Mouse (Mus musculus): ENCODE measurements around the gene Kctd11. TPM values are rescaled to one million over a fixed set of nuclear protein-coding genes. Genes with fewer than 3 reads are reported as not detected.
A peak's percentile ranks its signal among the peaks of the same experiment; 100 is the strongest.

The Kctd11 gene
- total and polyA plus RNA-seq, 3 experiments = 1.8 to 3.9 (median 2.1) TPM

GRCm38 (mm10) chr11:69880506-69880852 is 727 bp downstream of the Kctd11 start:
- peaks cover 17 to 54% of the 10 kb centered on the region in 2 experiments for H3K36me3 ChIP-seq (replicated peaks in 1 of 2; ENCODE audit: control insufficient read depth in 1 of 2, insufficient read depth in 1 of 2, low read length in 1 of 2)
- peak overlapping the region; percentile 41 for H3K4me2 ChIP-seq (ENCODE audit: insufficient read depth, low read depth, poor library complexity, severe bottlenecking)
- H3K9me3 ChIP-seq (replicated peaks; ENCODE audit: low read length) = peaks cover 10% of the 10 kb centered on the region
- no peaks in the 10 kb centered on the region for H3K79me2 ChIP-seq (replicated peaks; ENCODE audit: control insufficient read depth, extremely low read depth, insufficient read depth, poor library complexity, severe bottlenecking)
- dilution Hi-C loops (cut with MboI; ENCODE audit: extremely low pct_ligation_motif_present, extremely low pct_unique_long_range_greater_than_20kb, low sequenced_read_pairs) = no loop called here
- TF ChIP-seq EP300 (IDR thresholded peaks at IDR 0.05; ENCODE audit: low read length) (no peak), UBTF (IDR thresholded peaks at IDR 0.05; ENCODE audit: low read depth, low read length) (no peak; the same call in 1 of the 2 replicates), RAD21 (IDR thresholded peaks at IDR 0.05; ENCODE audit: low read depth, low read length) (peak; percentile 64), USF1 (IDR thresholded peaks at IDR 0.05; ENCODE audit: low read depth, low read length) (no peak; the same call in 1 of the 2 replicates), KAT2A (IDR thresholded peaks at IDR 0.05; ENCODE audit: insufficient replicate concordance, low read length) (no peak), CHD1 (IDR thresholded peaks at IDR 0.05; ENCODE audit: low read depth, low read length) (no peak), CHD2 (IDR thresholded peaks at IDR 0.05; ENCODE audit: low read length) (peak; percentile 41; the same call in 1 of the 2 replicates), MAX (IDR thresholded peaks at IDR 0.05; ENCODE audit: low read length) (no peak), ZC3H11A (IDR thresholded peaks at IDR 0.05; ENCODE audit: low read depth, low read length) (no peak), MYC (IDR thresholded peaks at IDR 0.05; ENCODE audit: low read depth, low read length) (peak; percentile 73), BHLHE40 (IDR thresholded peaks at IDR 0.05; ENCODE audit: low read depth, low read length) (no peak), IRF4 (IDR thresholded peaks at IDR 0.05; ENCODE audit: low read depth, low read length) (peak; percentile 21; the same call in 1 of the 2 replicates), TBP (conservative IDR thresholded peaks at IDR 0.05; ENCODE audit: low read depth, low read length) (no peak), MEF2A (IDR thresholded peaks at IDR 0.05; ENCODE audit: borderline replicate concordance, low read depth, low read length) (peak; percentile 13; the same call in 1 of the 2 replicates), RCOR1 (conservative IDR thresholded peaks at IDR 0.05; ENCODE audit: low read depth, low read length) (no peak), JUND (conservative IDR thresholded peaks at IDR 0.05; ENCODE audit: low read depth, low read length) (no peak; the same call in 1 of the 2 replicates), ELF1 (IDR thresholded peaks at IDR 0.05; ENCODE audit: low read depth, low read length) (no peak), MAFK (IDR thresholded peaks at IDR 0.05; ENCODE audit: insufficient replicate concordance, low read length) (peak; percentile 99), ZNF384 (IDR thresholded peaks at IDR 0.05; ENCODE audit: low read depth, low read length) (no peak), CTCF (conservative IDR thresholded peaks at IDR 0.05 in 1 of 2, IDR thresholded peaks at IDR 0.05 in 1 of 2; ENCODE audit: low read depth in 2 of 2, low read length in 2 of 2) (peak; percentile 89 to 92), POLR2A (IDR thresholded peaks at IDR 0.05; ENCODE audit: low read depth, low read length) (no peak), ETS1 (conservative IDR thresholded peaks at IDR 0.05; ENCODE audit: low read depth, low read length) (no peak), SMC3 (IDR thresholded peaks at IDR 0.05; ENCODE audit: low read depth, low read length) (peak; percentile 93), SIN3A (IDR thresholded peaks at IDR 0.05; ENCODE audit: low read length) (peak; percentile 62), MAZ (IDR thresholded peaks at IDR 0.05; ENCODE audit: low read depth, low read length) (no peak), PAX5 (IDR thresholded peaks at IDR 0.05; ENCODE audit: low read length) (no peak), USF2 (conservative IDR thresholded peaks at IDR 0.05; ENCODE audit: low read depth, low read length) (no peak), HCFC1 (IDR thresholded peaks at IDR 0.05; ENCODE audit: low read depth, low read length) (no peak; the same call in 1 of the 2 replicates), JUN (IDR thresholded peaks at IDR 0.05; ENCODE audit: insufficient read depth, low read depth, low read length) (no peak), MXI1 (IDR thresholded peaks at IDR 0.05; ENCODE audit: low read depth, low read length) (no peak; the same call in 1 of the 2 replicates)
- H3K27me3 ChIP-seq (replicated peaks) = no peaks in the 10 kb centered on the region
- in situ Hi-C loops (cut with MboI; ENCODE audit: low pct_ligation_motif_present, low pct_unique_long_range_greater_than_20kb, low sequenced_read_pairs) = loop anchor here (5.0 kb wide), 1 partner anchor 37 kb away; no protein-coding TSS in a partner anchor
- peak overlapping the region; percentile 50 to 74 (median 57) for H3K4me3 ChIP-seq (replicated peaks in 1 of 3; ENCODE audit: low read depth in 2 of 3, low read length in 2 of 3, poor library complexity in 1 of 3)
- H3K9ac ChIP-seq (ENCODE audit: insufficient read depth, low read depth) = peak overlapping the region; percentile 56
- H3K4me1 ChIP-seq (ENCODE audit: control insufficient read depth in 1 of 2, insufficient read depth in 2 of 2) = peaks cover 21 to 62% of the 10 kb centered on the region in 2 experiments
- peak; percentile 88 for DNase-seq (ENCODE audit: extremely low read depth)
- peak overlapping the region; percentile 63 for H3K27ac ChIP-seq (ENCODE audit: insufficient read depth, low read depth)
